Mouse (Mus musculus) small intestine, adult 2 months (tissue): ENCODE results near the gene Gtdc1. TPM values are rescaled to one million over a fixed set of nuclear protein-coding genes. Genes with fewer than 3 reads are reported as not detected.

Experiments
- H3K27ac ChIP-seq: fragments of 200-500 bp; 2 replicates; pipeline ENCODE4 v1.5.1; 2012; ENCODE audit warnings: low read depth, low read length, control low read depth, inconsistent platforms; ENCODE audit not compliant: insufficient read depth
- H3K27me3 ChIP-seq: fragments of 200-500 bp; 2 replicates; pipeline ENCODE4 v1.6.1; 2012; ENCODE audit warnings: mild to moderate bottlenecking, moderate library complexity, low read length, inconsistent platforms; ENCODE audit not compliant: control insufficient read depth, insufficient read depth
- H3K36me3 ChIP-seq: fragments of 200-500 bp; 2 replicates; pipeline ENCODE4 v1.6.1; 2012; ENCODE audit warnings: mild to moderate bottlenecking, low read length, control low read depth, inconsistent platforms; ENCODE audit not compliant: control insufficient read depth, insufficient read depth
- H3K4me1 ChIP-seq: fragments of 200-500 bp; 2 replicates; pipeline ENCODE4 v1.6.1; 2012; ENCODE audit warnings: low read length, inconsistent platforms, mixed read lengths; ENCODE audit not compliant: control insufficient read depth, insufficient read depth, insufficient read length
- H3K4me3 ChIP-seq: fragments of 200-500 bp; 2 replicates; pipeline ENCODE4 v1.5.1; 2012; ENCODE audit warnings: low read depth, mild to moderate bottlenecking, control low read depth, inconsistent platforms, low read length, moderate library complexity
- CTCF ChIP-seq: fragments of 200-500 bp; IDR thresholded peaks from 2 replicates; pipeline ENCODE4 v1.5.1; 2012; ENCODE audit warnings: low read depth, mild to moderate bottlenecking, control low read depth, inconsistent platforms, low read length, moderate library complexity, mixed read lengths; ENCODE audit not compliant: insufficient replicate concordance, insufficient read length; ENCODE audit errors: extremely low read depth
- POLR2A ChIP-seq: fragments of 200-500 bp; IDR thresholded peaks from 2 replicates; pipeline ENCODE4 v1.6.1; 2012; ENCODE audit warnings: low read depth, mild to moderate bottlenecking, control low read depth, inconsistent platforms, low read length, moderate library complexity
- WGBS: fragments of 180-500 bp; shearing (Covaris S2); methylation state at CpG from one replicate; pipeline ENCODE4 v1.1.7; 2018; 5-methylcytosine and 5-hydroxymethylcytosine counted together
- polyA plus RNA-seq: library from polyadenylated mRNA; depleted of rRNA; stranded (reverse); fragments of >200 nt; gene quantifications from 2 replicates; pipeline ENCODE4 v1.2.3, GENCODE M21; 2012

Gene Gtdc1
- polyA plus RNA-seq, 1 experiment = 1.9 TPM

GRCm38 (mm10) chr2:44951651-44952213 is 24.3 kb upstream of the Gtdc1 start:
- TF ChIP-seq POLR2A = no peak
- TF ChIP-seq CTCF = no peak
- Histone ChIP-seq H3K4me3 (no peak overlapping the region), H3K36me3 (no peaks in the 10 kb centered on the region), H3K27me3 (no peaks in the 10 kb centered on the region), H3K27ac (no peak overlapping the region), H3K4me1 (no peaks in the 10 kb centered on the region)
- WGBS = 64% methylated on average over 4 of the region's 4 CpGs

GRCm38 (mm10) chr2:44944689-44945088 is 17.2 kb upstream of the Gtdc1 start:
- Histone ChIP-seq H3K4me3 (no peak overlapping the region), H3K4me1 (no peaks in the 10 kb centered on the region), H3K27me3 (no peaks in the 10 kb centered on the region), H3K36me3 (no peaks in the 10 kb centered on the region), H3K27ac (no peak overlapping the region)
- WGBS = 97% methylated on average over 2 of the region's 2 CpGs
- TF ChIP-seq POLR2A (no peak), CTCF (no peak)

GRCm38 (mm10) chr2:44930951-44931350 is 3.5 kb upstream of the Gtdc1 start:
- TF ChIP-seq POLR2A = no peak
- no peak for TF ChIP-seq CTCF
- Histone ChIP-seq H3K27me3 (no peaks in the 10 kb centered on the region), H3K4me1 (peaks cover 4% of the 10 kb centered on the region; the same call in 1 of the 2 replicates), H3K27ac (no peak overlapping the region), H3K36me3 (no peaks in the 10 kb centered on the region), H3K4me3 (no peak overlapping the region)
- 91% methylated on average over 3 of the region's 3 CpGs for WGBS

GRCm38 (mm10) chr2:44928631-44929030 is 1.2 kb upstream of the Gtdc1 start:
- WGBS = 77% methylated on average over 3 of the region's 3 CpGs

GRCm38 (mm10) chr2:44926683-44927481 is 575 bp downstream of the Gtdc1 start:
- WGBS = 2% methylated on average over 72 of the region's 95 CpGs
- H3K4me3 ChIP-seq = peak overlapping the region; percentile 99
- H3K27ac ChIP-seq = peak overlapping the region; percentile 97
- no peaks in the 10 kb centered on the region for H3K36me3 ChIP-seq
- H3K4me1 ChIP-seq = peaks cover 4% of the 10 kb centered on the region; the same call in 1 of the 2 replicates
- no peak for TF ChIP-seq CTCF
- TF ChIP-seq POLR2A = peak; percentile 95
- no peaks in the 10 kb centered on the region for H3K27me3 ChIP-seq

More at GRCm38 (mm10) chr2:44928631-44929030, 1.2 kb upstream of the Gtdc1 start:
- H3K27ac ChIP-seq = no peak overlapping the region
- H3K36me3 ChIP-seq = no peaks in the 10 kb centered on the region
- peaks cover 4% of the 10 kb centered on the region; the same call in 1 of the 2 replicates for H3K4me1 ChIP-seq
- no peak for TF ChIP-seq CTCF
- TF ChIP-seq POLR2A = no peak
- H3K27me3 ChIP-seq = no peaks in the 10 kb centered on the region
- no peak overlapping the region for H3K4me3 ChIP-seq

GRCm38 (mm10) chr2:44926167-44926682 is 1.2 kb downstream of the Gtdc1 start:
- H3K36me3 ChIP-seq = no peaks in the 10 kb centered on the region
- H3K4me1 ChIP-seq = peaks cover 4% of the 10 kb centered on the region; the same call in 1 of the 2 replicates
- H3K27ac ChIP-seq = peak overlapping the region; percentile 97
- H3K27me3 ChIP-seq = no peaks in the 10 kb centered on the region
- H3K4me3 ChIP-seq = peak overlapping the region; percentile 99
- under 1% methylated on average over 17 of the region's 17 CpGs for WGBS
- TF ChIP-seq CTCF (no peak), POLR2A (no peak)

GRCm38 (mm10) chr2:44924618-44925017 is 2.8 kb downstream of the Gtdc1 start:
- Histone ChIP-seq H3K36me3 (no peaks in the 10 kb centered on the region), H3K4me1 (peaks cover 4% of the 10 kb centered on the region; the same call in 1 of the 2 replicates), H3K27me3 (no peaks in the 10 kb centered on the region), H3K27ac (no peak overlapping the region), H3K4me3 (no peak overlapping the region)
- TF ChIP-seq POLR2A (no peak), CTCF (no peak)
